Mouse (Mus musculus): Measurements from ENCODE around the gene Gas7. TPM values are rescaled to one million over a fixed set of nuclear protein-coding genes. Genes with fewer than 3 reads are reported as not detected.

Gene Gas7
- total RNA-seq, 2 experiments from 2014 or later: 429 to 466 TPM

DNA sequence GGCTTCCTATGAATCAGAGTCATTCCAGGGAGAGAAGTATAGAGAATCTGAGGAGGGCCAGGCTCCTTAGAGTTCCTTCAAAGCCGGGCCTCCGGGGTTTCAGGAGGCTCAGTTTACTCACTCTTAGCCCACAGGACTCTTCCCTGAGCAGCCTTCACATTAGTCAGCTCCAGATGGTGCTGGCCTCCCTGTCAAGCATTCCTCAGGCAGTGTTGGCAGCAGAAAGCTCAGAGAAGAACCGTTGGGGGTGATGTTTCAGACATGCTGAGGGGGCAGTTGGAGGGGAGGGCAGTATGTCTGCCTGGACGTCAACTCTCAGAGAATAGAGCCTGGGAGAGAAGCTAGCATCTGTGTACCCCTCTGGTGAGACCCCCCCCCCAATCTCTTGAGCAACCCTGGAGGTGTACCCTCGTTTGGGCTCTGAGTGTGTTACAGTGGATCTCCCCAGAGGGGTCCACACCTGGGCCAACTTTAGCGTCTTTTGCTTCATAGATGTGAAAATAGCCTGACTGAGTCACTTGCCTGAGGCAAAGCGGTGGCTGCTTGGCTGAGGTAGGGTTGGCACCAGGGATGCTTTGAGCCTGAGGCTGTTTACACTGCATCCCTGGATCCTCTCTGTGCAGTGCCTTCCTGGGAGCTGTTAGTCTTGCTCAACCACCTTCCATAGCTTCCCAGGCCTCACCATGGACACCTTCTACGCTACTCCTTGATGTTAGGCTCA is 145.6 kb downstream of the Gas7 start:
- no peak for DNase-seq (ENCODE audit: extremely low spot score in 1 of 2, low spot score in 1 of 2)

DNA sequence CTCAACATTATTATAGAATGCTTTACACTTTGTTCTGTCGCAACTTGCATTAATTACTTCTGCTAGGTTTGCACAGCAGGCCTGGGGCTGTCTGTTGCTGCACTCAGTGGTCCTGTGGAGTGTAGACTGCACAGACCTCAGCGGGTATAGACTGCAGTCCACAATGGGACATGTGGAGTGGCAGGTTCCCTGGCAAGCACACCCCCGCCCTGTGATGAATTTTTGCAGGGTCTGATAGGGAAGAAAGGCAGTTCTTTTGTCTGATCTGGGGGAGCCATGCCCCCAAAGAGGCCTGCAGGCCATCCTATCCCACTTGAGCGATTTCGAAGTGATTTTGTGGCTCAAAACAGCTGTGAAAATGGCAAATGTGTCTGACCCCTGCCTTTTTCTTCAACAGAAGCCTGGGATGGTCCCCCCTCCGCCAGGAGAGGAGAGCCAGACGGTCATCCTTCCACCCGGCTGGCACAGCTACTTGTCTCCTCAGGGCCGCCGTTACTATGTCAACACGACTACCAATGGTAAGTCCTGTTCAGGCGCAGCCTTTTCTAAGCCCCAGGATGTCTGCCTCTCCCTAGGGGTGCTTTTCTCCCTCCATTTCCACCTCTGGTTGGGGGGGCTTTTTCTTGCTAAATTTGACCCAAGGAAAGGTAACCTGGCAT is 147.6 kb downstream of the Gas7 start:
- no peak for DNase-seq (ENCODE audit: extremely low spot score in 1 of 2, low spot score in 1 of 2)

GRCm38 (mm10) chr11:67604481-67604880 is 149.2 kb downstream of the Gas7 start:
- DNase-seq (ENCODE audit: extremely low spot score in 1 of 2, low spot score in 1 of 2): no peak

- DNase-seq (ENCODE audit: extremely low spot score in 1 of 2, low spot score in 1 of 2): no peak
These were observed 153.0 kb downstream of the Gas7 start for GRCm38 (mm10) chr11:67608114-67608683.

- DNase-seq (ENCODE audit: extremely low spot score in 1 of 2, low spot score in 1 of 2): no peak
These were observed 157.1 kb downstream of the Gas7 start for GRCm38 (mm10) chr11:67612158-67612839.

DNA sequence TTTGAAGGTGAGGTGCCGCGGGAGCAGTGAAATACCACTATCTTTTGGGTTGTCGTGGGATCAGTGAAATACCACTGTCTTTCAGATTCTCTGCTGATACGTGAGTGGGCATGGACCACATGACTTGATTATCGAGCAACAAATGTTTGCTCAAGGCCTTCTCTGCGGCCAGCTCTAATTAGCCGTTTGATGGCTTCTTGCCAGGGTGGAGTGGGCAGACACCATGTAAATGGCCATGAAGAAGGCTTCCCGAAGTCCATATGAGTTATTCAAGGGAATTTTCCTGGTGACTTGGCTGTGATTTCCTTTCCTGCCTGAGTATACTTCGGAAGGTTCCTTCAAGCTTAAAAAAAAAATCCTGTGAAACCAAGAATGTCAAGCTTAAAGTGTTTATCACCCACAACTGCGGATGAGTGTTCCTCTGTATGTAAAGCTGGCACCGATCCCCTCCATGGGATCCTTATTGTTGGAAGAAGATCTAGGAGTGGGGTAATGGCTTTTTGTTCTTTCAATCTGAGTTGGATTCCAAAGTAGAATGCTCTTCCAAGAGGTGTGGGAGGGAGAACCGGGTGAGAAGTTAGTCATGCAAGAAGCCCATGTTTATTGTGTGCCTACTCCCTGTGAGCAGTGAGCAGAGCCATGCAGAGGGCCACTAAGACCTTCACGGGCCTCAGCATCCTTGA is 161.5 kb downstream of the Gas7 start:
- DNase-seq (ENCODE audit: extremely low spot score in 1 of 2, low spot score in 1 of 2): no peak

- DNase-seq (ENCODE audit: extremely low spot score in 1 of 2, low spot score in 1 of 2): no peak
These were observed 167.1 kb downstream of the Gas7 start for GRCm38 (mm10) chr11:67622340-67622739.

DNA sequence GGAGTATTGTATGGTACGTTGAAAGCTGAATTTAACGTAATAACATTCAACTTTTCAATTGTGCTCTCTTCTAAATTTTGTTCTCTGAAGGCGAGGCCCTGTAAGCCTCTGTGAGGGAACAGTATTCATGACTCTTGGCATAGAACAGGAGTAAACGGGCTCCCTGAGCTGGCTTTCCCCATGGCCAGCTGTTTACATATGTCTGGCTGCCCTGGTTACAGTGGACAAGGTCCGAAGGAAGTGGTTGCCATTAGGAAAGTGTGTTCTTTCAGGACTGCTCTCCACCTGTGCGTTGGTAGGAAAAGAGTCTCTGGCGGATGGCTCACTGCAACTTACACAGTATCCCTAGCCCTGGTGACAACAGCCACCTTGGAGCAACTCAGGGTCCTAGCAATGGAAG is 171.9 kb downstream of the Gas7 start:
- DNase-seq (ENCODE audit: extremely low spot score in 1 of 2, low spot score in 1 of 2): no peak

DNA sequence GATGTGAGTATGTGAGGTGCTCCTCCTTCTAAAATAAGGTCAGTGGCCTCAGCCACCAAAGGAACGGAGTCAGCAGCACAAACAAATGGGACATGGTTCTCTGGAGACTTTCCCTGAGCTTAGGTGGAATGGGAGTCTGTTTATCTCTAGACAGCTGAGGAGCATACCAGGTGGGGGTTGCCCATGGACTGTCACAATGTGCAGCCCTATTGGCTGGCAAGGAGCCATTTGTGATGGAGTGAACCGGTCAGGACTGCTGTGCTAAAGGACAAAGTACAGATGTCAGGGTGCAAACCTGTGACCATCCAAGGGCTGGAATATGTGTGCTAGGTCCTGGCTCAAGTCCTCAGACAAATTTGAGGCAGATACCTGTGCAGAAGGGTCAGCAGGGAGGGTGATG is 173.3 kb downstream of the Gas7 start:
- no peak for DNase-seq (ENCODE audit: extremely low spot score in 1 of 2, low spot score in 1 of 2)

DNA sequence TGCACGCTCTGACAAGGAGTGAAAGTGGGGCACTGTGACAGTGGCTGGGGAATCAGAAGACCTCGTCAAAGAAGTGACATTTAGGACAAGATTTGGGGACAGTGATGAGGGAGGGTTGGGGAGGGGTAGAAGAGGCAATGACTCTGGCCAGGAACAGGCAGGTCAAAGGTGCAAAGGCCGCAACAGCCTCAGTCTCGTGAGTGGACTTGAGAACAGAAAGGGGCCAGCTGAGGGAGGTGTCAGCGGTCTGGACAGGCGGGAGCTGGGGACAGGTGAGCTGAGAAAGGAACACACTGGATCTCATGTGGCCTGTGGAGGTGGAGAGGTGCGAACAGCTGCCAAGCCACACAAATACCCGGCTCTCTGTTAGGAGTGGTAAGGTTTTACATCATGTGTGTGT is 177.7 kb downstream of the Gas7 start:
- no peak for DNase-seq (ENCODE audit: extremely low spot score in 1 of 2, low spot score in 1 of 2)

DNA sequence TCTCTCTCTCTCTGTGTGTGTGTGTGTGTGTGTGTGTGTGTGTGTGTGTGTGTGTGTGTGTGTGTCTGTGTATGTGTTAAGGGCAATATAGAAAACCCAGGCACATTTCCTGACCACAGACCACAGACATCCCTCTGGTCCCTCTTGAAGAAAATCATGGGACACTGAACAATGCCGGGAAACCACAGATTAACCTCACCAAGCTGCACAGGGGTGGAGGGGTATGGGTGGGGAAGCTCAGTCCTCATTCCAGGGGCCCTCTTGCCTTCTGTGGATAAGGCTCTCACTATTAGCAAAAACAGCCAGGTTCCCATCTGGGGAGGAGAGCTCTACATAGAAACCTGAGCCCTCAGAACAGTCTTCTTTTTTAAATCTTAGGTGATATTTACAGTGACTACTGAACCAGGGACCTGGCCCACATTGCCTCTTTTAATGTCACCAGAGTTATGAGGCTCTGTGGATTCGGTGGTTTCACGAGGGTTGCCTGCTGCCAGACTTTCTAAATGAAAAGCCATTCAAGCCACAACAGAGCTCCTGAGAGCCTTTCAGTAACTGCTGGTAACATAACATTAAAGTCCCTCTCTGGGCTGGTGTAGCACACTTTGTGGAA is 178.5 kb downstream of the Gas7 start:
- DNase-seq (ENCODE audit: extremely low spot score in 1 of 2, low spot score in 1 of 2): no peak

DNA sequence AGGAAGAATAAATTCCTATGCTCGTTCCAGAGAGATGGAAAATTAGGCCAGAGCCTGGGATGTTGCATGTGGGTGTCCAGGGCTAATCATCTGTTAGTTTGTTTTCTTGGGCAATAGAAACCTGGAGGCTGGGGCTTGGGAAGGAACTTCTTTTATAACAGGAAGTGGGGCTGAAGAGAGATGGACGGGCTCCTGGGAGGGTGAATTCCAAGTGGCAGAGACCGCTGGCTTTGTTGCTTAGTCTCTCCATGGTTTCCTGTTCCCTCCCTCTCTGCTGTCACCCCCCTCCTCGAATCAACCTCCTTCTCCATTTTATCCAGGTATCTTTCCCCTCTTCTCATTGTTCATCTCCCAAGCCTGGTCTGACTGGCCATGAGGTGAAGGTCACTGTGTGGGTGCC is 181.0 kb downstream of the Gas7 start:
- no peak for DNase-seq (ENCODE audit: extremely low spot score in 1 of 2, low spot score in 1 of 2)

- DNase-seq (ENCODE audit: extremely low spot score in 1 of 2, low spot score in 1 of 2): no peak
These were observed 181.8 kb downstream of the Gas7 start for GRCm38 (mm10) chr11:67636905-67637586.

- no peak for DNase-seq (ENCODE audit: extremely low spot score in 1 of 2, low spot score in 1 of 2)
These were observed 183.2 kb downstream of the Gas7 start for GRCm38 (mm10) chr11:67638401-67638800.

DNA sequence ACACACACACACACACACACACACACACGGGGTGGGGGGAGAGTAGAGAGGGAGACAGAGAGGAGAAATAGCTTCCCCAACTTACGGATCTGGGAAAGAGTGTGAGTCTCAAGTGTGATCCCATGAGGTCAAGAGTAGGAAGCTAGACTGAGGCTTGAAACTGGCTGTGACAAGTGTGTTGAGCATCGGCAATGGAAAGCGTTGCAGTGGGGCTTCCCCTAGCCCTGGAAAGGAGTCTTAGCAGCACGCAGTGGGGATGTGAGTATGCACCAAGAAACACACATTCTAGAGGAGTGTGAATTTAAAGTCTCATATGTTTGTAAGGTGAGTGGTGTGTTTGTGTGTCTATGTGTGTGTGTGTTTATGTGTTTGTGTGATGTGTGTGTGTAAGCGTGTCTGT is 185.1 kb downstream of the Gas7 start:
- no peak for DNase-seq (ENCODE audit: extremely low spot score in 1 of 2, low spot score in 1 of 2)

DNA sequence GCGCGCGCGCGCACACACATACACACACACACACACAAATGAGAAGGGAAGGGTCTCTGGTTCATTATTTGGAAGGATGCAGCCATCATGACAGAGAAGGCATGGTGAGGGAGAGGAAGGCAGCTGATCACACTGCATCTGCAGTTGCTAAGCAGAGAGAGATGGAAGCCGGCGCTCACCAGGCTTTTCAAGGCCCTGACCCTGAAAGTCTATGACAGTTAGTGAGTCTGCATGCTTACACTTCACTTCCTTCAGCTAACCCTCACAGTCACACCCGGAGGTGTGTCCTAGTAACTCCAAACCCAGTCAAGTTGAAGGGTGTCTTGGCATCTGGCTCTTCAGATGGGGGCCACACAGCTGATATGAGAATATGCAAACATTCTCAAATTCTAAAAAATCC is 187.2 kb downstream of the Gas7 start:
- no peak for DNase-seq (ENCODE audit: extremely low spot score in 1 of 2, low spot score in 1 of 2)

DNA sequence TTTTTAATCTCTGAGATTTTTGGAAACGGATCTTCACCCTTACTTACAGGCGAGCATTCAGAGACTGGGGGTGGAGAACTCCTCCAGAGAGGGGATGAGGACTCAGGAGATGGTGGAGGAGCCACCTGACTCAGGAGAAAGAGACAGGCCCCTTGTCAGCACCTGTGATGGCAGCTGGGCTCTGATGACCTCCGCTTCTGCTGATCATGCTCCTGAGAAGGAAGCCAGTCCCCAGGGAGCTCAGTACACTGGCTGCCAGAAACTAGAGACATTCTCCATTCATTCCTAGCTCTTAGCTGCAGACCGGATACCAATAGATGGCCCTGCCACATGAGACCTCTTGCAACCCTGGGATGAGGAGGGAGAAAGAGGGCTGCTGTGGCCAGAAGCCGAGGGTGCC is 187.6 kb downstream of the Gas7 start:
- DNase-seq (ENCODE audit: extremely low spot score in 1 of 2, low spot score in 1 of 2): no peak

- no peak for DNase-seq (ENCODE audit: extremely low spot score in 1 of 2, low spot score in 1 of 2)
These were observed 188.2 kb downstream of the Gas7 start for GRCm38 (mm10) chr11:67643465-67643864.

DNA sequence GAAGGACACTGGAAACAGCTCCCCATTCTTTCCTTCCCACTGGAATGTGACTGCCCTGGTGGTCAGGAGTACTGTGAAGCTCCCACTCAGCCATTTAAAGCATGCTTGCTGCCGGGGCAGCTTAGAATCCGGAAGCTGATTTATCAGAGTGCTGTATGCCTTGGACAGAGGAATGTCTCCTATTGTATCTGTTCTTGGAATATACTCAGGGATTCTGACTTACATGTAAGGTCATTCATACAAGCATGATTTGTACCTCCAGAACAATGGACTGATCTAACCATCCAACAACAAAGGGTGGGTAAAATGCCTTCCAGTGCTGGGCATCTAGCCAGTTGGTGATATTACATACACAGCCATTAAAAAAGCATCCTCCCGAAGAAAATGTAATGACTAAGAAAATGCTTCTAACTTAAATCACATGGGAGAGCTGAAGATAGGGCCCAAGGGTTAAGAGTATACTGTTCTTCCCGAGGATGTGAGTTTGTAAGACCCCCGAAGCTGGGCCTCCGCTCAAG is 189.5 kb downstream of the Gas7 start:
- DNase-seq (ENCODE audit: extremely low spot score in 1 of 2, low spot score in 1 of 2): no peak

DNA sequence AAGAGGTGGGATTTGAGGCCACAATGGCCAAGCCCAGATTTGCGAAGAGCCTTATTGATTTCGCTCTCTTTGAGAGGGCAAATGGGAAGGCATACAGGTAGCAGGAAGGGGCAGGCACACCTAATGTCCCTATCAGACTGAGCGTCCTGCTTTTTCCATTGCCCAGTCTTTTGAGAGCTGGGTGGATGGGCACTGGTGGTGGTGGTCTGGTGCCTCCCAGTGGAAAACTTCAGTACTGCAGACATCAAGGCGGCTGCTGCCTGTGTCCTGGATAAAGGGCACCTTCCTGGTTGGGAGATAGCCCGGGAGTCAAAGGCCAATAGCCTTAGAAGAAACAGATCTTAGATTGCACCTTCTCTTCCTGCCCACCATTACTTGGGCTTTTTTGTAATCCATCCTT is 192.5 kb downstream of the Gas7 start:
- DNase-seq (ENCODE audit: extremely low spot score in 1 of 2, low spot score in 1 of 2): peak; percentile 57 to 87

All from layer of hippocampus, postnatal 25 days (tissue).